Mouse (Mus musculus): ENCODE results near the gene Fam163b.

- no peak for TF ChIP-seq CTCF (IDR thresholded peaks at IDR 0.05; ENCODE audit: control insufficient read depth, insufficient read depth, low read length)
- no peak for TF ChIP-seq POLR2A (IDR thresholded peaks at IDR 0.05; ENCODE audit: borderline replicate concordance, control insufficient read depth, low read depth, low read length)
Measured at GRCm38 (mm10) chr2:27154466-27155185, 12.3 kb upstream of the Fam163b start.

Measured in bone marrow, adult 2 months (tissue).